Mouse (Mus musculus) stomach, embryonic 14.5 days (tissue): ENCODE measurements at regions not wholly inside any gene's neighbourhood (a gene's known extent, or its start where the extent isn't known, plus 50 kb on each side); places are given as distances from the start of the nearest gene placed in this dataset.

Experiments used
- ATAC-seq: fragments of 200-750 bp; cut with Nextera tagmentation; 2 replicates; pipeline ENCODE4 v1.8.0; 2017; ENCODE audit warnings: low read depth, moderate TSS enrichment; ENCODE audit not compliant: insufficient number of reproducible peaks, insufficient read depth, low FRiP score
- H3K27ac ChIP-seq: fragments of 300-500 bp; sonication (generic); 2 replicates; pipeline ENCODE4 v1.5.1; 2014; ENCODE audit warnings: mild to moderate bottlenecking, low read length, moderate library complexity, mixed read lengths
- H3K27me3 ChIP-seq: fragments of 300-500 bp; sonication (generic); 2 replicates; pipeline ENCODE4 v1.6.1; 2014; ENCODE audit warnings: low read length, control low read depth, mixed read lengths; ENCODE audit not compliant: control insufficient read depth, insufficient read depth
- H3K36me3 ChIP-seq: fragments of 300-500 bp; sonication (generic); 2 replicates; pipeline ENCODE4 v1.6.1; 2014; ENCODE audit warnings: mild to moderate bottlenecking, control low read depth, low read length, moderate library complexity, mixed read lengths; ENCODE audit not compliant: control insufficient read depth, insufficient read depth
- H3K4me1 ChIP-seq: fragments of 300-500 bp; sonication (generic); 2 replicates; pipeline ENCODE4 v1.6.1; 2014; ENCODE audit warnings: low read length, control low read depth, mixed read lengths; ENCODE audit not compliant: control insufficient read depth, insufficient read depth
- H3K4me2 ChIP-seq: fragments of 300-500 bp; sonication (generic); replicated peaks from 2 replicates; pipeline ENCODE4 v1.6.1; 2014; ENCODE audit warnings: low read depth, low read length, control low read depth
- H3K4me3 ChIP-seq: fragments of 300-500 bp; sonication (generic); 2 replicates; pipeline ENCODE4 v1.5.1; 2014; ENCODE audit warnings: low read depth, low read length, control low read depth
- H3K9ac ChIP-seq: fragments of 300-500 bp; sonication (generic); replicated peaks from 2 replicates; pipeline ENCODE4 v1.6.1; 2014; ENCODE audit warnings: low read depth, mild to moderate bottlenecking, control low read depth, low read length, moderate library complexity, mixed read lengths
- H3K9me3 ChIP-seq: fragments of 300-500 bp; sonication (generic); 2 replicates; pipeline ENCODE4 v1.6.1; 2016; ENCODE audit warnings: low read depth, low read length, control low read depth; ENCODE audit not compliant: control insufficient read depth
- WGBS: fragments of 180-500 bp; shearing (Covaris S2); extraction: QIAGEN DNeasy Blood & Tissue Kit; methylation state at CpG from one replicate; pipeline ENCODE4 v1.1.7; 2014; 5-methylcytosine and 5-hydroxymethylcytosine counted together

DNA sequence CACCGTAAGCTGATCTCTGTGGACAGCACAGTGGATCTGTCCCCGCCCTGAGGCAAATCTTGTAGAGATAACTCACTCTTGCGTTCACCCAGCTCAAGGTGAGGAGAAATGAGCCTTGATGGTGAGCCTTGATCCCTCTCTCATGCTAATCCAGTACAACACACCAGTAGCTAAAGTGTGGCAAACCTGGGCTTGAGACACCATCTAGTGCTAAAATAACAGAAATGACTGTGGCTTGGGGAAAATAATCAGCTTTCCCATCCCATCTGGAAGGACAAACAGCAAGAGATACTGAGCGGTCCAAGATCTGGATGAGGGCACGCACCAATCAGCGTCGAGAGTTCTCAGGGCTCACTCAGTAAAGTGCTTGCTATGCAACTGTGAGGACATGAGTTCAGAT is 50.9 kb upstream of the Cbln4 start:
- H3K36me3 ChIP-seq = no peaks in the 10 kb centered on the region
- no peaks in the 10 kb centered on the region for H3K4me1 ChIP-seq
- H3K4me3 ChIP-seq = no peak overlapping the region
- no peak overlapping the region for H3K9ac ChIP-seq
- no peaks in the 10 kb centered on the region for H3K27me3 ChIP-seq
- no peaks in the 10 kb centered on the region for H3K9me3 ChIP-seq
- H3K27ac ChIP-seq = no peak overlapping the region
- no peak for ATAC-seq
- no peak overlapping the region for H3K4me2 ChIP-seq
- WGBS = 85% methylated on average over 7 of the region's 7 CpGs

DNA sequence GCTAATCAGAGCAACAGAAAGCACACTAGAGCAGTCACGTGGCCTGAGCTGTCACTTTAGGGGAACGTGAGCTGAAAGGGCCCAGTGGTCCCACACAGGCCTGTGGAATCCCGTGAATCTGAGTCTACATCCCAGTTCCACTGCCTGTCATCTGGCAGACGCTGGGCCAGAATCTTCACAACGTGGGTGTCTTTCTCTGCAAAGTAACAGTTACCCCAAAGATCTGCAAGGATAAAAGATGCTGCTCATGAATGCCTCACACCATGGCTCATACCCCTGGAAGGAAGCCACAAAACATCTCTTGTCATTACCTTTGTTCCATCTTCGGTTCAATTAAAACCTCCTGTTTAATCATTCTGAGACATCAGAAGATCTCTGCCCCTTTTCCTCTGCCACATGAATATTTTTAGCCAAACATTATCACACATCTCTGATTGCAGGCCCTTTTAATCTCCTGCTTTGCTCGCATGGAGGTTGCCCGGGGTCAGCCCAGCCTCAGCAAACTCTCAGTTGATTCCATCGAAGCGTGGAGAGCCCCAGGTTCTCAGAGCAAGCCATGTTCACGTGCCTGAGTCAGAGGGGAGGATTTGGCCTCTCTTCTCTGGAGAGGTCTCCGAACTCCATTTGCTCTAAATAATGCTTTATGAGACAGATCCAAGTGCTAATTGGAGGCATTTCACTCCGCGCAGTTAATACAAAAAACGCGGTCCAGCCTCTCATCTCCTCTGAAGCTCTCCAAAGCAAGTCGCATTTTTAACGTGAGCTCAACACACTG is 60.8 kb upstream of the Cbln4 start:
- ATAC-seq = no peak
- WGBS = 56% methylated on average over 18 of the region's 18 CpGs
- Histone ChIP-seq H3K27ac (no peak overlapping the region), H3K27me3 (no peaks in the 10 kb centered on the region), H3K36me3 (no peaks in the 10 kb centered on the region), H3K9me3 (no peaks in the 10 kb centered on the region), H3K4me1 (peaks cover 9% of the 10 kb centered on the region; the same call in 1 of the 2 replicates), H3K9ac (no peak overlapping the region), H3K4me3 (no peak overlapping the region), H3K4me2 (no peak overlapping the region)

DNA sequence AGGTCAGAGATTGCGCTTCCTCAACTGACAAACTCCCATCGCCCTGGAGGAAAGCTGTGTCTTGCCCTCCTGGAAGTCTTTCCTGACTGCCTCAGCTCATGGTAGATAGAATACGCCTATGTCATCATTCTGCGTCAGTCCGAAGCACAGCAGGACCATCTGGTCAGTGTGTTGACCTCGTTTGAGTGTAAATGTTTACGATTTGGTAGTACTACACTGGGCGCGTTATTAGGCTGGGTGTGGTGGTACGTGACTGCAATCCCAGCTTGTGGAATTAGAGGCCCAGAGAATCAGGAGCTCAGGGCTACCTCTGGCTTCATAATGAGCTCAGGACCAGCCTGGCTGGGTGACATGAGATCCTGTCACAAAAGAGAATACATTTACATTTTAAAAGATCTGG is 62.0 kb upstream of the Cbln4 start:
- Histone ChIP-seq H3K4me1 (peaks cover 9% of the 10 kb centered on the region; the same call in 1 of the 2 replicates), H3K4me2 (peak overlapping the region; percentile 14; the same call in 1 of the 2 replicates), H3K9ac (no peak overlapping the region), H3K36me3 (no peaks in the 10 kb centered on the region), H3K27me3 (no peaks in the 10 kb centered on the region), H3K9me3 (no peaks in the 10 kb centered on the region), H3K4me3 (no peak overlapping the region), H3K27ac (no peak overlapping the region)
- no peak for ATAC-seq
- WGBS = 24% methylated on average over 10 of the region's 10 CpGs

- no peak overlapping the region for H3K27ac ChIP-seq
- H3K9me3 ChIP-seq = no peaks in the 10 kb centered on the region
- no peaks in the 10 kb centered on the region for H3K36me3 ChIP-seq
- no peak overlapping the region for H3K4me3 ChIP-seq
- no peak overlapping the region for H3K4me2 ChIP-seq
- H3K27me3 ChIP-seq = no peaks in the 10 kb centered on the region
- H3K4me1 ChIP-seq = peaks cover under 1% of the 10 kb centered on the region; the same call in 1 of the 2 replicates
- H3K9ac ChIP-seq = no peak overlapping the region
- 24% methylated on average over 3 of the region's 3 CpGs for WGBS
- ATAC-seq = no peak
These were observed 67.4 kb upstream of the Cbln4 start for GRCm38 (mm10) chr2:172110706-172111105.

- Histone ChIP-seq H3K9me3 (no peaks in the 10 kb centered on the region), H3K36me3 (no peaks in the 10 kb centered on the region), H3K27me3 (no peaks in the 10 kb centered on the region), H3K4me3 (no peak overlapping the region), H3K4me1 (no peaks in the 10 kb centered on the region), H3K4me2 (no peak overlapping the region), H3K9ac (no peak overlapping the region), H3K27ac (no peak overlapping the region)
- ATAC-seq = no peak
- 85% methylated on average over 13 of the region's 13 CpGs for WGBS
These were observed 70.4 kb upstream of the Cbln4 start for GRCm38 (mm10) chr2:172113639-172114038.

DNA sequence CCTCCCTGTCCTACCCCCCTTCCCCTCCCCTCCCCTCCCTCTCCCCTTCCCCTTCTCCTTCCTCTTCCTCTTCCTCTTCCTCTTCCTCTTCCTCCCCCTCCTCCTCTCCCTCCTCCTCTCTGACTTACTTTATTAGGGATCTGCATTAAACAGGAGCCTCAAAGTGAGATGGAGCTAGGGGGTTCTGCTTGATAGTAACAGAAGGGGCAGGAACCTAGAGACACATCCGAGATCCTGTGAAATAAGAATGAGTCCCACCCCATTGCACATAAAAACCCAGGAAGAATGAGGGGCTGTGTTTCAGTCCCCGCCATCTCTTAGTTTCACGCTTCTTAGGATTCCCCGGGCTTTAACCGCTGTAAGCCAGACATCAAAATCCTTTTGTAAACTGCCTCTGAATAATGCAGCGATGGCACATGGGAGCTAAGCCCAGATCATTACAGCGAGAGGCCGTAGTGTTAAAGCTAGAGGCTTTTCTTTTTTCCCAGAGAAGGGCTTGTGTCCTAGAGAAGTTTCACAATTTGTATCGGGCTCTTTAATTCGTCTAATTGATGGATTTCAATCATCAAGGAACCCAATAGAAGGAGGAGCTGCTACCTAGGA is 72.4 kb upstream of the Cbln4 start:
- ATAC-seq = no peak
- H3K4me2 ChIP-seq = no peak overlapping the region
- H3K4me1 ChIP-seq = no peaks in the 10 kb centered on the region
- no peak overlapping the region for H3K4me3 ChIP-seq
- no peaks in the 10 kb centered on the region for H3K9me3 ChIP-seq
- H3K36me3 ChIP-seq = no peaks in the 10 kb centered on the region
- no peak overlapping the region for H3K27ac ChIP-seq
- H3K27me3 ChIP-seq = no peaks in the 10 kb centered on the region
- WGBS = 66% methylated on average over 10 of the region's 10 CpGs
- no peak overlapping the region for H3K9ac ChIP-seq

- 73% methylated on average over 2 of the region's 2 CpGs for WGBS
- no peak overlapping the region for H3K4me2 ChIP-seq
These were observed 84.3 kb upstream of the Cbln4 start for GRCm38 (mm10) chr2:172127517-172127916.

GRCm38 (mm10) chr2:172131232-172131631 is 88.0 kb upstream of the Cbln4 start:
- H3K36me3 ChIP-seq = no peaks in the 10 kb centered on the region
- no peak overlapping the region for H3K27ac ChIP-seq
- no peak overlapping the region for H3K4me2 ChIP-seq
- no peak overlapping the region for H3K4me3 ChIP-seq
- H3K9ac ChIP-seq = no peak overlapping the region
- 30% methylated on average over 1 of the region's 1 CpGs for WGBS
- H3K27me3 ChIP-seq = no peaks in the 10 kb centered on the region
- H3K4me1 ChIP-seq = no peaks in the 10 kb centered on the region
- ATAC-seq = no peak
- no peaks in the 10 kb centered on the region for H3K9me3 ChIP-seq

More at GRCm38 (mm10) chr2:172127517-172127916, 84.3 kb upstream of the Cbln4 start:
- Histone ChIP-seq H3K36me3 (no peaks in the 10 kb centered on the region), H3K4me3 (no peak overlapping the region), H3K27me3 (no peaks in the 10 kb centered on the region), H3K4me1 (no peaks in the 10 kb centered on the region), H3K9me3 (no peaks in the 10 kb centered on the region), H3K27ac (no peak overlapping the region), H3K9ac (no peak overlapping the region)
- no peak for ATAC-seq
